Mouse (Mus musculus) lung, adult 2 months (tissue): ENCODE results near the gene Shank2. TPM values are rescaled to one million over a fixed set of nuclear protein-coding genes. Genes with fewer than 3 reads are reported as not detected.
A peak's percentile ranks its signal among the peaks of the same experiment; 100 is the strongest.

Experiments used
- DNase-seq: peaks from one replicate; pipeline ENCODE4 v3.0.0; 2022
- H3K4me1 ChIP-seq: fragments of 200-500 bp; 2 replicates; pipeline ENCODE4 v1.6.1; 2011; ENCODE audit warnings: low read length; ENCODE audit not compliant: control insufficient read depth, insufficient read depth
- H3K4me3 ChIP-seq: fragments of 200-500 bp; replicated peaks from 2 replicates; pipeline ENCODE3; 2011; ENCODE audit warnings: low read depth, mild to moderate bottlenecking, control low read depth, low read length; ENCODE audit errors: extremely low read depth
- CTCF ChIP-seq: fragments of 200-500 bp; IDR thresholded peaks from 2 replicates; pipeline ENCODE4 v1.5.1; 2011; ENCODE audit warnings: mild to moderate bottlenecking, low read length, control low read depth; ENCODE audit not compliant: insufficient read depth
- POLR2A ChIP-seq: fragments of 200-500 bp; IDR thresholded peaks from 2 replicates; pipeline ENCODE4 v1.6.1; 2011; ENCODE audit warnings: low read depth, mild to moderate bottlenecking, control low read depth, low read length, borderline replicate concordance; ENCODE audit errors: extremely low read depth
- WGBS: fragments of 180-500 bp; shearing (Covaris S2); methylation state at CpG from one replicate; pipeline ENCODE4 v1.1.7; 2018; 5-methylcytosine and 5-hydroxymethylcytosine counted together
- polyA plus RNA-seq: library from polyadenylated mRNA; depleted of rRNA; stranded (reverse); fragments of >200 nt; gene quantifications from 2 replicates; pipeline ENCODE4 v1.2.3, GENCODE M21; 2012

The Shank2 gene
- polyA plus RNA-seq, 1 experiment = 3.5 TPM

- TF ChIP-seq POLR2A (no peak), CTCF (no peak)
- WGBS = 40% methylated on average over 1 of the region's 1 CpGs
- Histone ChIP-seq H3K4me3 (no peak overlapping the region), H3K4me1 (no peaks in the 10 kb centered on the region)
- DNase-seq = no peak
Observed at GRCm38 (mm10) chr7:144229421-144229820, 227.7 kb downstream of the Shank2 start.

- no peak for DNase-seq
- 62% methylated on average over 5 of the region's 5 CpGs for WGBS
- TF ChIP-seq CTCF (no peak), POLR2A (no peak)
- Histone ChIP-seq H3K4me1 (no peaks in the 10 kb centered on the region), H3K4me3 (no peak overlapping the region)
Observed at GRCm38 (mm10) chr7:144232132-144232706, 230.5 kb downstream of the Shank2 start.

- TF ChIP-seq POLR2A (no peak), CTCF (no peak)
- DNase-seq = no peak
- H3K4me3 ChIP-seq = no peak overlapping the region
- 44% methylated on average over 8 of the region's 8 CpGs for WGBS
- no peaks in the 10 kb centered on the region for H3K4me1 ChIP-seq
Observed at GRCm38 (mm10) chr7:144233479-144233878, 231.8 kb downstream of the Shank2 start.

GRCm38 (mm10) chr7:144234783-144235182, 233.1 kb downstream of the Shank2 start:
- peak; percentile 5 for DNase-seq
- Histone ChIP-seq H3K4me3 (no peak overlapping the region), H3K4me1 (no peaks in the 10 kb centered on the region)
- 59% methylated on average over 5 of the region's 5 CpGs for WGBS
- TF ChIP-seq POLR2A (no peak), CTCF (0 out of 2 replicates have a peak, but pooled peaks have one; percentile 21)

- TF ChIP-seq POLR2A = no peak
- no peak for TF ChIP-seq CTCF
- no peak for DNase-seq
- 70% methylated on average over 4 of the region's 4 CpGs for WGBS
- no peaks in the 10 kb centered on the region for H3K4me1 ChIP-seq
- H3K4me3 ChIP-seq = no peak overlapping the region
Observed at GRCm38 (mm10) chr7:144235523-144235922, 233.8 kb downstream of the Shank2 start.

GRCm38 (mm10) chr7:144236802-144237201, 235.1 kb downstream of the Shank2 start:
- H3K4me3 ChIP-seq = no peak overlapping the region

GRCm38 (mm10) chr7:144238409-144238808, 236.7 kb downstream of the Shank2 start:
- TF ChIP-seq CTCF (no peak), POLR2A (no peak)
- H3K4me3 ChIP-seq = no peak overlapping the region
- no peaks in the 10 kb centered on the region for H3K4me1 ChIP-seq
- DNase-seq = no peak
- 27% methylated on average over 12 of the region's 12 CpGs for WGBS

More at GRCm38 (mm10) chr7:144236802-144237201, 235.1 kb downstream of the Shank2 start:
- no peaks in the 10 kb centered on the region for H3K4me1 ChIP-seq
- TF ChIP-seq CTCF = no peak
- no peak for DNase-seq
- 68% methylated on average over 13 of the region's 13 CpGs for WGBS

GRCm38 (mm10) chr7:144238992-144239391, 237.3 kb downstream of the Shank2 start:
- DNase-seq = no peak
- no peak overlapping the region for H3K4me3 ChIP-seq
- 59% methylated on average over 12 of the region's 12 CpGs for WGBS
- no peak for TF ChIP-seq POLR2A
- no peak for TF ChIP-seq CTCF
- no peaks in the 10 kb centered on the region for H3K4me1 ChIP-seq

GRCm38 (mm10) chr7:144239571-144240370, 238.0 kb downstream of the Shank2 start:
- TF ChIP-seq CTCF = no peak
- TF ChIP-seq POLR2A = no peak
- no peak overlapping the region for H3K4me3 ChIP-seq
- no peak for DNase-seq
- WGBS = 45% methylated on average over 6 of the region's 6 CpGs
- no peaks in the 10 kb centered on the region for H3K4me1 ChIP-seq

- 76% methylated on average over 4 of the region's 4 CpGs for WGBS
- H3K4me3 ChIP-seq = no peak overlapping the region
- TF ChIP-seq POLR2A (no peak), CTCF (no peak)
- no peak for DNase-seq
- no peaks in the 10 kb centered on the region for H3K4me1 ChIP-seq
Observed at GRCm38 (mm10) chr7:144240736-144241343, 239.1 kb downstream of the Shank2 start.
